Mouse (Mus musculus) CH12.LX (cell line): ENCODE data around the gene Sf3a2. TPM values are rescaled to one million over a fixed set of nuclear protein-coding genes. Genes with fewer than 3 reads are reported as not detected.
A peak's percentile ranks its signal among the peaks of the same experiment; 100 is the strongest.

ENCODE experiments used
- DNase-seq: peaks from one replicate; pipeline ENCODE4 v3.0.0-alpha.2; 2013; ENCODE audit errors: extremely low read depth
- H3K27ac ChIP-seq: 2 replicates; pipeline ENCODE4 v1.5.1; 2012; ENCODE audit warnings: low read depth, mild to moderate bottlenecking, control low read depth, moderate library complexity; ENCODE audit not compliant: insufficient read depth
- H3K27me3 ChIP-seq: replicated peaks from 2 replicates; pipeline ENCODE3; 2012; ENCODE audit warnings: inconsistent platforms
- H3K36me3 ChIP-seq, 2 experiments: replicated peaks in 1 of 2; 2 replicates each; pipeline versions ENCODE3 to v1.6.1; 2012; ENCODE audit warnings: inconsistent platforms in 1 of 2, low read length in 1 of 2, mild to moderate bottlenecking in 1 of 2, mixed read lengths in 1 of 2, moderate library complexity in 1 of 2; ENCODE audit not compliant: control insufficient read depth in 1 of 2, insufficient read depth in 1 of 2
- H3K4me1 ChIP-seq, 2 experiments: 2 replicates each; pipeline ENCODE4 v1.6.1; 2012; ENCODE audit warnings: inconsistent platforms in 1 of 2, moderate library complexity in 1 of 2; ENCODE audit not compliant: insufficient read depth in 2 of 2, control insufficient read depth in 1 of 2
- H3K4me2 ChIP-seq: 2 replicates; pipeline ENCODE4 v1.6.1; 2012; ENCODE audit warnings: low read depth, mild to moderate bottlenecking, control low read depth; ENCODE audit not compliant: poor library complexity, insufficient read depth, severe bottlenecking
- H3K4me3 ChIP-seq, 3 experiments: fragments of 150-350 bp in 1 of 3; sonication (generic) in 1 of 3; replicated peaks in 1 of 3; 2 replicates each; pipeline versions ENCODE3 to v1.5.1; 2011 to 2012; ENCODE audit warnings: low read depth in 2 of 3, low read length in 2 of 3, mild to moderate bottlenecking in 2 of 3, moderate library complexity in 2 of 3, control low read depth in 1 of 3, improper control_type of control experiment in 1 of 3, inconsistent platforms in 1 of 3, mixed read lengths in 1 of 3; ENCODE audit not compliant: poor library complexity in 1 of 3
- H3K79me2 ChIP-seq: replicated peaks from 2 replicates; pipeline ENCODE4 v1.6.1; 2012; ENCODE audit warnings: mild to moderate bottlenecking, moderate library complexity; ENCODE audit not compliant: control insufficient read depth, poor library complexity, insufficient read depth, severe bottlenecking; ENCODE audit errors: extremely low read depth
- H3K9ac ChIP-seq: 2 replicates; pipeline ENCODE4 v1.6.1; 2012; ENCODE audit warnings: low read depth, mild to moderate bottlenecking, control low read depth, moderate library complexity; ENCODE audit not compliant: insufficient read depth
- H3K9me3 ChIP-seq: replicated peaks from 2 replicates; pipeline ENCODE3; 2012; ENCODE audit warnings: low read length, inconsistent platforms, mixed read lengths
- BHLHE40 ChIP-seq: IDR thresholded peaks from 2 replicates; pipeline ENCODE4 v1.6.1; 2011; ENCODE audit warnings: mild to moderate bottlenecking, low read depth, low read length, improper control_type of control experiment
- CHD1 ChIP-seq: IDR thresholded peaks from 2 replicates; pipeline ENCODE4 v1.6.1; 2012; ENCODE audit warnings: low read depth, low read length, improper control_type of control experiment, inconsistent platforms
- CTCF ChIP-seq, 2 experiments: IDR thresholded peaks in 1 of 2; conservative IDR thresholded peaks in 1 of 2; 2 replicates each; pipeline ENCODE4 v1.5.1; 2011 to 2012; ENCODE audit warnings: low read depth in 2 of 2, low read length in 2 of 2, improper control_type of control experiment in 1 of 2, inconsistent platforms in 1 of 2, mild to moderate bottlenecking in 1 of 2, moderate library complexity in 1 of 2
- E2F4 ChIP-seq: IDR thresholded peaks from 2 replicates; pipeline ENCODE4 v1.6.1; 2011; ENCODE audit warnings: low read depth, low read length, improper control_type of control experiment; ENCODE audit not compliant: insufficient replicate concordance
- ELF1 ChIP-seq: IDR thresholded peaks from 2 replicates; pipeline ENCODE4 v1.6.1; 2014; ENCODE audit warnings: low read depth, mild to moderate bottlenecking, inconsistent platforms, low read length, improper control_type of control experiment
- EP300 ChIP-seq: IDR thresholded peaks from 2 replicates; pipeline ENCODE4 v1.6.1; 2011; ENCODE audit warnings: low read length, improper control_type of control experiment
- ETS1 ChIP-seq: conservative IDR thresholded peaks from 2 replicates; pipeline ENCODE4 v1.6.1; 2012; ENCODE audit warnings: low read depth, mild to moderate bottlenecking, inconsistent platforms, low read length, improper control_type of control experiment, moderate library complexity
- GABPA ChIP-seq: IDR thresholded peaks from 2 replicates; pipeline ENCODE4 v1.6.1; 2012; ENCODE audit warnings: low read depth, low read length, improper control_type of control experiment, inconsistent platforms; ENCODE audit not compliant: insufficient replicate concordance
- HCFC1 ChIP-seq: IDR thresholded peaks from 2 replicates; pipeline ENCODE4 v1.6.1; 2012; ENCODE audit warnings: low read depth, mild to moderate bottlenecking, inconsistent platforms, low read length, improper control_type of control experiment
- IRF4 ChIP-seq: IDR thresholded peaks from 2 replicates; pipeline ENCODE4 v1.6.1; 2014; ENCODE audit warnings: low read depth, mild to moderate bottlenecking, inconsistent platforms, low read length, improper control_type of control experiment
- JUN ChIP-seq: IDR thresholded peaks from 2 replicates; pipeline ENCODE4 v1.6.1; 2011; ENCODE audit warnings: low read depth, mild to moderate bottlenecking, low read length, improper control_type of control experiment, moderate library complexity; ENCODE audit not compliant: insufficient read depth
- KAT2A ChIP-seq: IDR thresholded peaks from 2 replicates; pipeline ENCODE4 v1.6.1; 2012; ENCODE audit warnings: low read length, improper control_type of control experiment, inconsistent platforms; ENCODE audit not compliant: insufficient replicate concordance
- MAFK ChIP-seq: IDR thresholded peaks from 2 replicates; pipeline ENCODE4 v1.6.1; 2011; ENCODE audit warnings: low read length, improper control_type of control experiment; ENCODE audit not compliant: insufficient replicate concordance
- MAX ChIP-seq: IDR thresholded peaks from 2 replicates; pipeline ENCODE4 v1.6.1; 2011; ENCODE audit warnings: low read length, improper control_type of control experiment
- MEF2A ChIP-seq: IDR thresholded peaks from 2 replicates; pipeline ENCODE4 v1.6.1; 2014; ENCODE audit warnings: low read depth, mild to moderate bottlenecking, inconsistent platforms, low read length, improper control_type of control experiment, borderline replicate concordance
- MXI1 ChIP-seq: IDR thresholded peaks from 2 replicates; pipeline ENCODE4 v1.6.1; 2011; ENCODE audit warnings: mild to moderate bottlenecking, low read depth, low read length, improper control_type of control experiment
- MYC ChIP-seq: IDR thresholded peaks from 2 replicates; pipeline ENCODE4 v1.6.1; 2011; ENCODE audit warnings: low read depth, mild to moderate bottlenecking, improper control_type of control experiment, low read length
- NRF1 ChIP-seq: IDR thresholded peaks from 2 replicates; pipeline ENCODE4 v1.6.1; 2014; ENCODE audit warnings: low read depth, mild to moderate bottlenecking, inconsistent platforms, low read length, improper control_type of control experiment, moderate library complexity
- POLR2A ChIP-seq: IDR thresholded peaks from 2 replicates; pipeline ENCODE4 v1.6.1; 2011; ENCODE audit warnings: low read depth, mild to moderate bottlenecking, improper control_type of control experiment, low read length
- POLR2AphosphoS2 ChIP-seq: IDR thresholded peaks from 2 replicates; pipeline ENCODE4 v1.6.1; 2011; ENCODE audit warnings: low read depth, low read length, improper control_type of control experiment
- RAD21 ChIP-seq: IDR thresholded peaks from 2 replicates; pipeline ENCODE4 v1.6.1; 2011; ENCODE audit warnings: low read depth, mild to moderate bottlenecking, low read length, improper control_type of control experiment, moderate library complexity
- RCOR1 ChIP-seq: conservative IDR thresholded peaks from 2 replicates; pipeline ENCODE4 v1.6.1; 2012; ENCODE audit warnings: low read depth, mild to moderate bottlenecking, inconsistent platforms, low read length, improper control_type of control experiment
- SMC3 ChIP-seq: IDR thresholded peaks from 2 replicates; pipeline ENCODE4 v1.6.1; 2011; ENCODE audit warnings: low read depth, low read length, improper control_type of control experiment
- TBP ChIP-seq: conservative IDR thresholded peaks from 2 replicates; pipeline ENCODE4 v1.6.1; 2011; ENCODE audit warnings: low read depth, low read length, improper control_type of control experiment
- TCF12 ChIP-seq: IDR thresholded peaks from 2 replicates; pipeline ENCODE4 v1.6.1; 2014; ENCODE audit warnings: low read depth, mild to moderate bottlenecking, inconsistent platforms, low read length, improper control_type of control experiment
- UBTF ChIP-seq: IDR thresholded peaks from 2 replicates; pipeline ENCODE4 v1.6.1; 2012; ENCODE audit warnings: low read depth, mild to moderate bottlenecking, inconsistent platforms, low read length, improper control_type of control experiment, moderate library complexity
- USF1 ChIP-seq: IDR thresholded peaks from 2 replicates; pipeline ENCODE4 v1.6.1; 2014; ENCODE audit warnings: low read depth, mild to moderate bottlenecking, inconsistent platforms, low read length, improper control_type of control experiment
- USF2 ChIP-seq: conservative IDR thresholded peaks from 2 replicates; pipeline ENCODE4 v1.6.1; 2011; ENCODE audit warnings: low read depth, low read length, improper control_type of control experiment
- ZC3H11A ChIP-seq: IDR thresholded peaks from 2 replicates; pipeline ENCODE4 v1.6.1; 2012; ENCODE audit warnings: low read depth, mild to moderate bottlenecking, inconsistent platforms, low read length, improper control_type of control experiment
- ZKSCAN1 ChIP-seq: IDR thresholded peaks from 2 replicates; pipeline ENCODE4 v1.6.1; 2012; ENCODE audit warnings: low read depth, inconsistent platforms, low read length, improper control_type of control experiment, borderline replicate concordance
- ZNF384 ChIP-seq: IDR thresholded peaks from 2 replicates; pipeline ENCODE4 v1.6.1; 2012; ENCODE audit warnings: low read depth, low read length, improper control_type of control experiment, inconsistent platforms
- dilution Hi-C: fragments of 300-500 bp; cut with MboI; formaldehyde crosslinking; loops from 2 replicates; pipeline ENCODE4 v1.14.3; 2020; ENCODE audit warnings: low sequenced_read_pairs; ENCODE audit not compliant: extremely low pct_unique_long_range_greater_than_20kb, extremely low pct_ligation_motif_present
- in situ Hi-C: fragments of 300-500 bp; cut with MboI; formaldehyde crosslinking; loops from 3 replicates; pipeline ENCODE4 v1.14.3; 2019; ENCODE audit warnings: low sequenced_read_pairs, low pct_ligation_motif_present, low pct_unique_long_range_greater_than_20kb, mixed read lengths
- polyA plus RNA-seq: library from polyadenylated mRNA; unstranded; fragments of >175 nt; gene quantifications from 2 replicates; pipeline ENCODE4 v1.2.1, GENCODE M21; 2012; ENCODE audit warnings: low read depth; ENCODE audit not compliant: insufficient read length
- total RNA-seq, 2 experiments: library from RNA; depleted of rRNA; stranded (reverse); fragments of 300-350 nt in 1 of 2; fragments of >200 nt in 1 of 2; gene quantifications; 2 replicates each; pipeline ENCODE4 v1.2.3; 2012 to 2014

Sf3a2 gene
- total and polyA plus RNA-seq, 3 experiments, result 12.4 to 153 (median 29.0) TPM

GRCm38 (mm10) chr10:80819406-80819805 lies 21.4 kb downstream of the Sf3a2 start:
- no peaks in the 10 kb centered on the region for H3K36me3 ChIP-seq
- no peaks in the 10 kb centered on the region for H3K27me3 ChIP-seq
- no peaks in the 10 kb centered on the region for H3K79me2 ChIP-seq
- TF ChIP-seq ETS1 (no peak), ELF1 (no peak), GABPA (no peak), JUN (no peak), BHLHE40 (no peak), EP300 (no peak), POLR2AphosphoS2 (no peak), CTCF (conservative IDR thresholded peaks at IDR 0.05 in 1 of 2, IDR thresholded peaks at IDR 0.05 in 1 of 2; ENCODE audit: low read depth in 2 of 2, low read length in 2 of 2) (no peak)
- no peak overlapping the region for H3K27ac ChIP-seq
- no peak overlapping the region for H3K9ac ChIP-seq
- H3K9me3 ChIP-seq, result no peaks in the 10 kb centered on the region
- dilution Hi-C loops (no loop called here), in situ Hi-C loops (no loop called here)
- no peak for DNase-seq
- no peak overlapping the region for H3K4me3 ChIP-seq
- no peak overlapping the region for H3K4me2 ChIP-seq
- H3K4me1 ChIP-seq, result peaks cover 2 to 15% of the 10 kb centered on the region in 2 experiments; a peak in 3 of 4 replicates

GRCm38 (mm10) chr10:80821991-80822390 lies 24.0 kb downstream of the Sf3a2 start:
- no peak overlapping the region for H3K9ac ChIP-seq

More at GRCm38 (mm10) chr10:80821991-80822390, 24.0 kb downstream of the Sf3a2 start:
- no peaks in the 10 kb centered on the region for H3K9me3 ChIP-seq
- H3K4me3 ChIP-seq, result no peak overlapping the region
- dilution Hi-C loops (no loop called here), in situ Hi-C loops (loop anchor here (5.0 kb wide), 1 partner anchor 35 kb away; the partner anchor contains the start of genes Lsm7 and Sppl2b)
- no peak overlapping the region for H3K4me2 ChIP-seq
- no peak overlapping the region for H3K27ac ChIP-seq
- H3K36me3 ChIP-seq, result no peaks in the 10 kb centered on the region
- H3K4me1 ChIP-seq, result peaks cover 2 to 20% of the 10 kb centered on the region in 2 experiments; a peak in 2 of 4 replicates
- peaks cover 4% of the 10 kb centered on the region for H3K79me2 ChIP-seq
- H3K27me3 ChIP-seq, result no peaks in the 10 kb centered on the region
- peak; percentile 38 for DNase-seq
- no peak for TF ChIP-seq ZKSCAN1
- TF ChIP-seq JUN, result no peak
- TF ChIP-seq ELF1, result no peak
- no peak for TF ChIP-seq UBTF
- TF ChIP-seq POLR2A, result no peak
- peak; percentile 98 for TF ChIP-seq MYC
- no peak for TF ChIP-seq MXI1
- no peak for TF ChIP-seq MAFK
- TF ChIP-seq POLR2AphosphoS2, result no peak
- TF ChIP-seq CHD1, result no peak
- TF ChIP-seq RCOR1, result no peak
- TF ChIP-seq BHLHE40, result no peak
- TF ChIP-seq E2F4, result no peak
- TF ChIP-seq CTCF (conservative IDR thresholded peaks at IDR 0.05 in 1 of 2, IDR thresholded peaks at IDR 0.05 in 1 of 2; ENCODE audit: low read depth in 2 of 2, low read length in 2 of 2), result peak in 1 of 2 experiments; percentile 86; a peak in 3 of 4 replicates
- TF ChIP-seq EP300, result no peak
- no peak for TF ChIP-seq TBP
- TF ChIP-seq MEF2A, result no peak
- peak; percentile 72 for TF ChIP-seq SMC3
- TF ChIP-seq KAT2A, result no peak
- TF ChIP-seq HCFC1, result peak; percentile 26; the same call in 1 of the 2 replicates
- TF ChIP-seq USF1, result no peak
- TF ChIP-seq ZC3H11A, result peak; percentile 19; the same call in 1 of the 2 replicates
- TF ChIP-seq GABPA, result no peak
- TF ChIP-seq ZNF384, result peak; percentile 89
- TF ChIP-seq RAD21, result peak; percentile 56
- no peak for TF ChIP-seq IRF4
- TF ChIP-seq MAX, result no peak
- TF ChIP-seq NRF1, result no peak
- no peak for TF ChIP-seq USF2
- no peak for TF ChIP-seq TCF12
- TF ChIP-seq, all 38 proteins: peak for 7
